Mouse (Mus musculus) CH12.LX (cell line): ENCODE data around the gene Zfp229.

ENCODE experiments used
- CTCF ChIP-seq, 2 experiments: IDR thresholded peaks in 1 of 2; conservative IDR thresholded peaks in 1 of 2; 2 replicates each; pipeline ENCODE4 v1.5.1; 2011 to 2012; ENCODE audit warnings: low read depth in 2 of 2, low read length in 2 of 2, improper control_type of control experiment in 1 of 2, inconsistent platforms in 1 of 2, mild to moderate bottlenecking in 1 of 2, moderate library complexity in 1 of 2
- EP300 ChIP-seq: IDR thresholded peaks from 2 replicates; pipeline ENCODE4 v1.6.1; 2011; ENCODE audit warnings: low read length, improper control_type of control experiment
- HCFC1 ChIP-seq: IDR thresholded peaks from 2 replicates; pipeline ENCODE4 v1.6.1; 2012; ENCODE audit warnings: low read depth, mild to moderate bottlenecking, inconsistent platforms, low read length, improper control_type of control experiment
- MAX ChIP-seq: IDR thresholded peaks from 2 replicates; pipeline ENCODE4 v1.6.1; 2011; ENCODE audit warnings: low read length, improper control_type of control experiment
- NRF1 ChIP-seq: IDR thresholded peaks from 2 replicates; pipeline ENCODE4 v1.6.1; 2014; ENCODE audit warnings: low read depth, mild to moderate bottlenecking, inconsistent platforms, low read length, improper control_type of control experiment, moderate library complexity
- POLR2A ChIP-seq: IDR thresholded peaks from 2 replicates; pipeline ENCODE4 v1.6.1; 2011; ENCODE audit warnings: low read depth, mild to moderate bottlenecking, improper control_type of control experiment, low read length
- POLR2AphosphoS2 ChIP-seq: IDR thresholded peaks from 2 replicates; pipeline ENCODE4 v1.6.1; 2011; ENCODE audit warnings: low read depth, low read length, improper control_type of control experiment
- SIN3A ChIP-seq: IDR thresholded peaks from 2 replicates; pipeline ENCODE4 v1.6.1; 2012; ENCODE audit warnings: low read length, improper control_type of control experiment, inconsistent platforms
- UBTF ChIP-seq: IDR thresholded peaks from 2 replicates; pipeline ENCODE4 v1.6.1; 2012; ENCODE audit warnings: low read depth, mild to moderate bottlenecking, inconsistent platforms, low read length, improper control_type of control experiment, moderate library complexity
- ZC3H11A ChIP-seq: IDR thresholded peaks from 2 replicates; pipeline ENCODE4 v1.6.1; 2012; ENCODE audit warnings: low read depth, mild to moderate bottlenecking, inconsistent platforms, low read length, improper control_type of control experiment
- ZMIZ1 ChIP-seq: IDR thresholded peaks from 2 replicates; pipeline ENCODE4 v1.6.1; 2012; ENCODE audit warnings: low read depth, mild to moderate bottlenecking, inconsistent platforms, low read length, improper control_type of control experiment
- ZNF384 ChIP-seq: IDR thresholded peaks from 2 replicates; pipeline ENCODE4 v1.6.1; 2012; ENCODE audit warnings: low read depth, low read length, improper control_type of control experiment, inconsistent platforms

DNA sequence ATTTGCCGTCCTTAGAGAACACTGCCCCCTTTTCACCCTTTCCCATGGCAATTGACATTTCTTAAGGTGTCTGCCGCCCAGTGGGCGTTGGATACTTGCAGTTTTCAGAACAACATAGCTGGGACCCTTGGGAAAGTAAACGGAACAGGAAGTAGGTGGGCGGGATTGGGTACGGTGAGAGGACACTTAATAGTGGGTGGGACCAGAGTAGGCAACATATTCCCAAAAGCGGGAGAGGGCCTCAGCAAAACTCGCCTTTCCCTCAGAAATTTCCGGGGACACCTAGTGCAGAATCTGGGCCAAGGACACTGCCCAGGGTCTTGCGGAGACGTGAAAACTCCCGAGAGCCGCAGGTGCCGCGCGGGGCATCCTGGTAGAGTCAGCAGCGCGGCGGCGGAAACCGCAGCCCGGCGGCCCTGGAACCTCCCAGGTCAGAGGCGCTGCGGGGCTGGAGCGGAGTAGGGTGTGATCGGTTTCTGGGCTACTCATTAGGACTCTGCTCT lies 3.0 kb downstream of the Zfp229 start:
- peak; percentile 72 for TF ChIP-seq HCFC1
- TF ChIP-seq ZNF384, result no peak
- TF ChIP-seq CTCF (conservative IDR thresholded peaks at IDR 0.05 in 1 of 2, IDR thresholded peaks at IDR 0.05 in 1 of 2; ENCODE audit: low read depth in 2 of 2, low read length in 2 of 2), result peak in 1 of 2 experiments; percentile 56; a peak in 2 of 4 replicates
- no peak for TF ChIP-seq POLR2AphosphoS2
- TF ChIP-seq POLR2A, result peak; percentile 77
- TF ChIP-seq SIN3A, result peak; percentile 57; the same call in 1 of the 2 replicates
- TF ChIP-seq ZMIZ1, result no peak; the same call in 1 of the 2 replicates
- TF ChIP-seq NRF1, result no peak
- no peak for TF ChIP-seq EP300
- TF ChIP-seq MAX, result no peak; the same call in 1 of the 2 replicates
- no peak for TF ChIP-seq UBTF
- TF ChIP-seq ZC3H11A, result no peak
